Mouse (Mus musculus) testis, adult 2 months (tissue): ENCODE measurements around the gene Mmp21. TPM values are rescaled to one million over a fixed set of nuclear protein-coding genes. Genes with fewer than 3 reads are reported as not detected.
"Not testable (repeated sequence)": the region's sequence is repeated elsewhere in the genome, so short reads cannot be mapped to it uniquely, and the experiment has no call there.

Experiments used
- H3K27ac ChIP-seq: fragments of 200-500 bp; 2 replicates; pipeline ENCODE4 v1.5.1; 2012; ENCODE audit warnings: low read depth, low read length; ENCODE audit not compliant: control insufficient read depth, insufficient read depth
- H3K27me3 ChIP-seq: fragments of 200-500 bp; 2 replicates; pipeline ENCODE4 v1.6.1; 2012; ENCODE audit warnings: mild to moderate bottlenecking, low read length, moderate library complexity; ENCODE audit not compliant: control insufficient read depth, insufficient read depth
- H3K36me3 ChIP-seq: fragments of 200-500 bp; 2 replicates; pipeline ENCODE4 v1.6.1; 2012; ENCODE audit warnings: mild to moderate bottlenecking, low read length; ENCODE audit not compliant: control insufficient read depth, insufficient read depth
- H3K4me1 ChIP-seq: fragments of 200-500 bp; 2 replicates; pipeline ENCODE4 v1.6.1; 2012; ENCODE audit warnings: low read length; ENCODE audit not compliant: control insufficient read depth, insufficient read depth
- H3K4me3 ChIP-seq: fragments of 200-500 bp; 2 replicates; pipeline ENCODE4 v1.5.1; 2012; ENCODE audit warnings: low read depth, mild to moderate bottlenecking, low read length, moderate library complexity, mixed read lengths; ENCODE audit not compliant: control insufficient read depth
- CTCF ChIP-seq: fragments of 200-500 bp; IDR thresholded peaks from 2 replicates; pipeline ENCODE4 v1.5.1; 2012; ENCODE audit warnings: low read depth, mild to moderate bottlenecking, inconsistent platforms, low read length, moderate library complexity; ENCODE audit not compliant: control insufficient read depth, insufficient read depth, insufficient replicate concordance
- POLR2A ChIP-seq: fragments of 200-500 bp; IDR thresholded peaks from 2 replicates; pipeline ENCODE4 v1.6.1; 2012; ENCODE audit warnings: low read depth, mild to moderate bottlenecking, inconsistent platforms, low read length, moderate library complexity; ENCODE audit not compliant: control insufficient read depth
- polyA plus RNA-seq: library from polyadenylated mRNA; depleted of rRNA; stranded (reverse); fragments of >200 nt; gene quantifications from 2 replicates; pipeline ENCODE4 v1.2.3, GENCODE M21; 2012

Gene Mmp21
- polyA plus RNA-seq, 1 experiment = not detected

DNA sequence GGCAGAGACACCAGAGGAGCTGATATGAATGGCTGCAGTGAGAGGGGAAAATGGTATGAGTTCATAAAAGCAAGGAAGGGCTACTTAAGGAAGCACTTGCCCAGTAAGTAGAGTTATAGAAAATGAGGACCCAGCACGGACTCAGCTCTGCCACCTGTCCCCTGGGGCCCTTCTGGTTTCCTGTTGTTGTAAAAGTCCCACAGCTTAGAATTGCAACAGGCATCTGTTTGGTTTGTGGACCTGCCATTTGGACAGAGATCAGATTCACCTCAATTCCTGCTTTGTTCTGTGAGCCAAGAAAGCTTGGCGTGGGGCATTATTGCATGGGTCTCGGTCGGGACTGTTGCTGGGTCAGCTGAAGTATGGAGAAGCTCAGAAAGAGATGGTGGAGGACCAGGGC lies 35.5 kb upstream of the Mmp21 start:
- Histone ChIP-seq H3K27ac (no peak overlapping the region; the same call in 1 of the 2 replicates), H3K4me3 (no peak overlapping the region), H3K4me1 (no peaks in the 10 kb centered on the region; the same call in 1 of the 2 replicates), H3K27me3 (no peaks in the 10 kb centered on the region), H3K36me3 (peaks cover 7% of the 10 kb centered on the region)
- TF ChIP-seq POLR2A = no peak
- TF ChIP-seq CTCF = no peak

DNA sequence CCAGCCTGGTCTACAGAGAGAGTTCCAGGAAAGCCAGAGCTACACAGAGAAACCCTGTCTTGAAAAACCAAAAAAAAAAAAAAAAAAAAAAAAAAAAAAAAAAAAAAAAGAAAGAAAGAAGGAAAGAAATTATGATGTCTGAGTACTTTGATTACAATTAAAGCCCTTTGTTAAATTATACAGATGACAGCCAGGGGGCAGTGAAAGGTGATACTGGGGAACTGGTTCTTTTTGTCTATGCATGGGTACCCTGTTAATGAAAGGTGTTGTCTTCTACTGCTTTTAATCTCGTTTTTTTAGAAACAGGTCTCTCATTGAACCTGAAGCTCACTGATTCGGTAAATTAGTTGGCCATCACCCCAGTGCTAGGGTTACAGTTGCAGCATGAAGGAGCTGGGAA lies 27.4 kb upstream of the Mmp21 start:
- no peaks in the 10 kb centered on the region for H3K36me3 ChIP-seq
- H3K4me1 ChIP-seq = peaks cover 2% of the 10 kb centered on the region; the same call in 1 of the 2 replicates
- no peak overlapping the region for H3K4me3 ChIP-seq
- H3K27me3 ChIP-seq = no peaks in the 10 kb centered on the region
- H3K27ac ChIP-seq = no peak overlapping the region
- TF ChIP-seq CTCF (no peak), POLR2A (no peak)

DNA sequence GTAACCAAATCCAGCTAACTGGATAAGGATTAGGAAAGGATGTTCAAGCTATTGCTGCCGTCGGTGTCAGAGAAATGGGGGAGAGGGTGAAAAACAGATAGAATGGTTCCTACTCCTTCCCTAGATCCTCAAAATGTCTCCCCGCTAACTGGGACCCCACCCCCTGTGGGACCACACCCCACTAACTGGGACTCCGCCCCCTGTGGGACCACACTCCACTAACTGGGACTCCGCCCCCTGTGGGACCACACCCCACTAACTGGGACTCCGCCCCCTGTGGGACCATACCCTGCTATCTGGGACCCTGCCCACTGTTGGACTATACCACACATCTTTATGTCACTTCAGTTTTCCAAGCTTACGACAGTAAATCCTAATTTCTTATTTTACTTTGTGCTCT lies 24.0 kb upstream of the Mmp21 start:
- TF ChIP-seq POLR2A = no peak
- Histone ChIP-seq H3K36me3 (no peaks in the 10 kb centered on the region), H3K27me3 (no peaks in the 10 kb centered on the region), H3K4me1 (peaks cover 2% of the 10 kb centered on the region; the same call in 1 of the 2 replicates), H3K27ac (no peak overlapping the region), H3K4me3 (no peak overlapping the region)

DNA sequence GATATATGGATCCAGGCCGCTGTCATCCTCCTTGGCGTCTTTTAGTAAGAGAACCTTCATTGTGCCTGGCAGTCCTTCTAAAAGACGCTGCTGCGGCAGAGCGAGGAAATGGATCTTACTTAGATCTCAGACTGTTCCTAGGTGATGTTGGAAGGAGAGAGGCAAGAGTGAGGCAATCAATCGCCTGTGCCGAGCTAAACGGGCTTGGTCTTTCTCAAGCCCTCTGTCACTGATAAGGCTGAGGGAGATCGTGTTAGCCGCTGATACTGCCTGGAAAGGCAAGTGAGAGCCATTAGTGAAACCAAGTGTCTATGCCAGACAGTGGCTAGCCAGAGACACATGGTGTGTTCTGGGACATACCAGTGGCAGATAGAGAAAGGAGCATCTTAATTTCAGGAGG lies 22.5 kb upstream of the Mmp21 start:
- no peak for TF ChIP-seq CTCF
- no peak for TF ChIP-seq POLR2A
- 0 out of 2 replicates have a peak, but pooled peaks cover 1% of the 10 kb centered on the region for H3K36me3 ChIP-seq
- no peaks in the 10 kb centered on the region for H3K27me3 ChIP-seq
- H3K4me1 ChIP-seq = peaks cover 2% of the 10 kb centered on the region; the same call in 1 of the 2 replicates
- H3K27ac ChIP-seq = no peak overlapping the region
- H3K4me3 ChIP-seq = no peak overlapping the region

DNA sequence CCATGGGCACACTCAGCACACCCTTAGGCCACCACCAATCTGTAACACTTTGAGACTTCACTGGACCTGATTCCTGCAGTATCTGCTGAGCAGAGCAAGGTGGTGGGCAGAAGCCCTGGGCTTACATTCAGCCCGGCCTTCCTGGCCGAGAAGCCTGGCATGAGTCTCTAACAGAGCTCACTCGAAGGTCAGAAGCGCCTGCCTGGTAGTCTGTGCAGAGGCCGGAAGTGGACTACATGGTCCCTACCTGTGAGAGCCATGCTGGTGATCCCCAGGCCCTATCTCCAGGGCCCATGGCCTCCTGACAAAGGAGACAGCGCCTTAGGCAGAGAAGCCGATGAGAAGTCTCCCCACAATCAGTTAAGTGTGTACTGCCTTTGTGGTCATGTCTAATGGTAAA lies 21.5 kb upstream of the Mmp21 start:
- H3K27me3 ChIP-seq = no peaks in the 10 kb centered on the region
- 0 out of 2 replicates have a peak, but pooled peaks cover 1% of the 10 kb centered on the region for H3K36me3 ChIP-seq
- TF ChIP-seq CTCF (no peak), POLR2A (no peak)
- H3K4me1 ChIP-seq = peaks cover 2% of the 10 kb centered on the region; the same call in 1 of the 2 replicates
- H3K4me3 ChIP-seq = no peak overlapping the region
- H3K27ac ChIP-seq = no peak overlapping the region

DNA sequence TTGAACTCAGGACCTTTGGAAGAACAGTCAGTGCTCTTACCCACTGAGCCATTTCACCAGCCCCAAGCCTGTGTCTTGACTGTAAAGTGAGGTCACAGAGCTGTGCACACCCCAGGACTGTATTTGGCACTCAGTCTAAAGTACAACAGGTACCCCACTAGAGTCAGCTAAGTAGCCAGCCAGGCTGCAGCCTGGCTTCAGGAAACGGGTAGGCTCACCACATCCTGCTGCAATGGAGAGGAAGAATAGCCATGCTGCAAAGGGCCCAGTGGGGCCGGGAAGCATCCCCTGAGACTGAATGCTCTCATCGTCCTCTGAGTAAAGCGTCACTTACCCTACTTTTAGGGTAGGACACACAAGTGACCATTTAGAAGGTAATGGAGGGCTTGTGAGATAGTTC lies 20.0 kb upstream of the Mmp21 start:
- Histone ChIP-seq H3K27me3 (no peaks in the 10 kb centered on the region), H3K4me3 (no peak overlapping the region), H3K27ac (no peak overlapping the region), H3K36me3 (0 out of 2 replicates have a peak, but pooled peaks cover 1% of the 10 kb centered on the region), H3K4me1 (peaks cover 2% of the 10 kb centered on the region; the same call in 1 of the 2 replicates)
- no peak for TF ChIP-seq POLR2A
- TF ChIP-seq CTCF = no peak

DNA sequence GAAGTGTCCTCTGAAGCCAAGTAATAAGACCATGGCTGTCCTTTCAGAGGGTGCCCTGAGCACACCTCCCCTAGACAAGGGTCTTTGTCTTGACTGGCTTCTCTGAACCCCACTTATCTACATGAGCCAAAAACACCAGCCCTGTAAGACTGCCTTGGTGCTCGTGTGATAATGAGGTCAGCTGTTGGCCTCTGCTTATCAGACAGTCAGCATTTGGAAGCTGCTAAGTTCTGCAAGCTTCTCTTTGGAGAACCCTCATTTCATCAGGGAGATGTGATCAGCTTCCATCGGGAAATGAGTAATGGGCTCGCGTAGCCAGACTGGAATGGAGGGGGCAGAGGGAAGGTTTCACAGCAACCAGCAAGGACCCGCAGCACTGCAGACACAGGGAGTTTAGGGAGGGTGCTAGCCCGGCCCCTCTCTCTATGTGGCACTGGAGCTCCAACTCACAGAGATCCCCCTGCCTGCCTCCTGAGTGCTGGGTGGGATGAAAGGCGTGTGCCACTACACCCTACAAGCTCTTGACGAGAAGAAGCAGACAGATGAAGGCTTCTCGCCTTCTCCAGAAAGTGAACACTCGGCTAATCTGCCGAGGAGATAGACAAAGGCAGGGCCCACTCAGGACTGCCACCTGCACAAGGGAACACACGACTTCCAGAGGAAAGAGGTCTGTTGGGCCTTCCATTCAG lies 18.3 kb upstream of the Mmp21 start:
- H3K27me3 ChIP-seq = no peaks in the 10 kb centered on the region
- no peak overlapping the region for H3K27ac ChIP-seq
- TF ChIP-seq POLR2A = no peak
- TF ChIP-seq CTCF = no peak
- H3K4me1 ChIP-seq = no peaks in the 10 kb centered on the region
- H3K36me3 ChIP-seq = 0 out of 2 replicates have a peak, but pooled peaks cover 1% of the 10 kb centered on the region
- H3K4me3 ChIP-seq = no peak overlapping the region

DNA sequence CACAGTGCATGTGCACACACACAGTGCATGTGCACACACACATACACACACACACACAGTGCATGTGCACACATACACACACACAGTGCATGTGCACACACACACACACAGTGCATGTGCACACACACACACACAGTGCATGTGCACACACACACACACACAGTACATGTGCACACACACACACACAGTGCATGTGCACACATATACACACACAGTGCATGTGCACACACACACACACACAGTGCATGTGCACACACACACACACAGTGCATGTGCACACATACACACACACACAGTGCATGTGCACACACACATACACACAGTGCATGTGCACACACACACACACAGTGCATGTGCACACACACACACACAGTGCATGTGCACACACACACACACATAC lies 5.8 kb upstream of the Mmp21 start:
- not testable (repeated sequence) for H3K4me3 ChIP-seq, H3K27ac ChIP-seq, H3K36me3 ChIP-seq, H3K4me1 ChIP-seq, H3K27me3 ChIP-seq
